Mouse (Mus musculus) hindbrain, embryonic 14.5 days (tissue): Measurements from ENCODE around the gene Dazl. TPM values are rescaled to one million over a fixed set of nuclear protein-coding genes. Genes with fewer than 3 reads are reported as not detected.

Experiments
- polyA plus RNA-seq: library from polyadenylated mRNA; unstranded; fragments of >200 nt; fragmentation: Nextera tagmentation; extraction: Ambion mirVana; gene quantifications from 2 replicates; pipeline ENCODE4 v1.2.1, GENCODE M21; 2014

Dazl gene
- polyA plus RNA-seq, 1 experiment from 2014 or later: 0.32 TPM

Other genes starting within 250 kb of the Dazl start
- gene Rftn1, start 103.0 kb downstream of the Dazl start, polyA plus RNA-seq: 21.0 and 23.0 TPM in 2 replicates
- 14.6 and 17.5 TPM in 2 replicates for gene Plcl2, start 215.8 kb upstream of the Dazl start, polyA plus RNA-seq